Mouse (Mus musculus) brain, embryonic 14.5 days (tissue): ENCODE results near the gene Kbtbd2.

Experiments used
- CTCF ChIP-seq: fragments of 200-500 bp; IDR thresholded peaks from 2 replicates; pipeline ENCODE4 v1.5.1; 2012; ENCODE audit warnings: inconsistent platforms, mild to moderate bottlenecking, moderate library complexity, borderline replicate concordance; ENCODE audit not compliant: insufficient read depth, insufficient read length; ENCODE audit errors: extremely low read depth
- POLR2A ChIP-seq: fragments of 200-500 bp; IDR thresholded peaks from 2 replicates; pipeline ENCODE4 v1.6.1; 2012; ENCODE audit warnings: mild to moderate bottlenecking, inconsistent platforms, borderline replicate concordance; ENCODE audit not compliant: poor library complexity, insufficient read depth, insufficient read length, severe bottlenecking; ENCODE audit errors: extremely low read depth

GRCm38 (mm10) chr6:56756117-56756516, 41.5 kb downstream of the Kbtbd2 start:
- TF ChIP-seq CTCF (no peak), POLR2A (no peak)
